Mouse (Mus musculus) spleen, adult 2 months (tissue): ENCODE data around the gene Mllt11.

Experiments used
- CTCF ChIP-seq: fragments of 200-500 bp; IDR thresholded peaks from 2 replicates; pipeline ENCODE4 v1.5.1; 2011; ENCODE audit warnings: mild to moderate bottlenecking, inconsistent platforms; ENCODE audit not compliant: insufficient read depth, insufficient read length, insufficient replicate concordance; ENCODE audit errors: extremely low read depth
- POLR2A ChIP-seq: fragments of 200-500 bp; IDR thresholded peaks from 2 replicates; pipeline ENCODE4 v1.6.1; 2011; ENCODE audit warnings: low read depth, low read length, inconsistent platforms

GRCm38 (mm10) chr3:95274453-95274852 lies 42.5 kb upstream of the Mllt11 start:
- TF ChIP-seq CTCF (no peak), POLR2A (no peak)
